Mouse (Mus musculus) midbrain, embryonic 13.5 days (tissue): ENCODE measurements at regions not wholly inside any gene's neighbourhood (a gene's known extent, or its start where the extent isn't known, plus 50 kb on each side); places are given as distances from the start of the nearest gene placed in this dataset.

Experiments
- ATAC-seq: fragments of 200-750 bp; cut with Nextera tagmentation; 2 replicates; pipeline ENCODE4 v1.8.0; 2017; ENCODE audit warnings: mild to moderate bottlenecking, moderate TSS enrichment, moderate library complexity
- H3K27ac ChIP-seq: fragments of 300-500 bp; sonication (generic); 2 replicates; pipeline ENCODE4 v1.5.1; 2015; ENCODE audit warnings: inconsistent platforms, mild to moderate bottlenecking, moderate library complexity
- H3K27me3 ChIP-seq: fragments of 300-500 bp; sonication (generic); 2 replicates; pipeline ENCODE4 v1.6.1; 2015; ENCODE audit warnings: mild to moderate bottlenecking, inconsistent platforms
- H3K36me3 ChIP-seq: fragments of 300-500 bp; sonication (generic); 2 replicates; pipeline ENCODE4 v1.6.1; 2015; ENCODE audit warnings: mild to moderate bottlenecking, inconsistent platforms
- H3K4me1 ChIP-seq: fragments of 300-500 bp; sonication (generic); replicated peaks from 2 replicates; pipeline ENCODE4 v1.6.1; 2015; ENCODE audit warnings: inconsistent platforms
- H3K4me2 ChIP-seq: fragments of 300-500 bp; sonication (generic); replicated peaks from 2 replicates; pipeline ENCODE4 v1.6.1; 2015; ENCODE audit warnings: moderate library complexity, mild to moderate bottlenecking, inconsistent platforms
- H3K4me3 ChIP-seq: fragments of 300-500 bp; sonication (generic); replicated peaks from 2 replicates; pipeline ENCODE4 v1.5.1; 2015; ENCODE audit warnings: mild to moderate bottlenecking, inconsistent platforms
- H3K9ac ChIP-seq: fragments of 300-500 bp; sonication (generic); replicated peaks from 2 replicates; pipeline ENCODE4 v1.6.1; 2015; ENCODE audit warnings: mild to moderate bottlenecking, inconsistent platforms
- H3K9me3 ChIP-seq: fragments of 300-500 bp; sonication (generic); 2 replicates; pipeline ENCODE4 v1.6.1; 2016; ENCODE audit warnings: mild to moderate bottlenecking, inconsistent platforms
- WGBS: fragments of 180-500 bp; shearing (Covaris S2); methylation state at CpG from one replicate; pipeline ENCODE4 v1.1.7; 2015; 5-methylcytosine and 5-hydroxymethylcytosine counted together

DNA sequence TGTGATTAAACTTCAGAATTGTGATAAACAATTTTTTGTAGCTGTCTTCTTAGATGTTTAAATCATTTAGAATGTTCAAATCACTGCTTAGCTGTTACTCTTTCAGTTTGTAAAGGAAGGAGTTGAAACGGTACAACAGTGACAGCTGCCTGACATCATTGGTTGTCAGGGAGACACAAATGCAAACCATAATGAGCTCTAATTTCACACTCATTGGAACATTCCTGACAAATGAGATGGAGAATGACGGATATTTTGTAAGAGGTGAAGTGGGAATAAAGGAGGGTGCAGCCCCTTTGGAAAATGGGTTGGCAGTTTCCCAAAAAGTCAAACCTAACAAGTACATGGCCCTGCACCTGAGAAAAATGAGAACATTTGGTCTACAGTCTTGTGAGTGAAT lies 62.5 kb downstream of the Rad51ap2 start:
- Histone ChIP-seq H3K27ac (no peak overlapping the region), H3K9me3 (no peaks in the 10 kb centered on the region), H3K9ac (no peak overlapping the region), H3K4me3 (no peak overlapping the region), H3K36me3 (no peaks in the 10 kb centered on the region), H3K4me2 (no peak overlapping the region), H3K27me3 (no peaks in the 10 kb centered on the region), H3K4me1 (no peaks in the 10 kb centered on the region)
- no peak for ATAC-seq
- 39% methylated on average over 2 of the region's 2 CpGs for WGBS

GRCm38 (mm10) chr12:11562891-11563290 lies 107.0 kb downstream of the Rad51ap2 start:
- no peak overlapping the region for H3K4me3 ChIP-seq
- H3K27ac ChIP-seq = no peak overlapping the region
- H3K4me1 ChIP-seq = no peaks in the 10 kb centered on the region
- H3K9ac ChIP-seq = no peak overlapping the region
- no peak for ATAC-seq
- no peaks in the 10 kb centered on the region for H3K9me3 ChIP-seq
- whole genome bisulfite sequencing = 84% methylated on average over 6 of the region's 6 CpGs
- no peak overlapping the region for H3K4me2 ChIP-seq
- no peaks in the 10 kb centered on the region for H3K27me3 ChIP-seq
- no peaks in the 10 kb centered on the region for H3K36me3 ChIP-seq

DNA sequence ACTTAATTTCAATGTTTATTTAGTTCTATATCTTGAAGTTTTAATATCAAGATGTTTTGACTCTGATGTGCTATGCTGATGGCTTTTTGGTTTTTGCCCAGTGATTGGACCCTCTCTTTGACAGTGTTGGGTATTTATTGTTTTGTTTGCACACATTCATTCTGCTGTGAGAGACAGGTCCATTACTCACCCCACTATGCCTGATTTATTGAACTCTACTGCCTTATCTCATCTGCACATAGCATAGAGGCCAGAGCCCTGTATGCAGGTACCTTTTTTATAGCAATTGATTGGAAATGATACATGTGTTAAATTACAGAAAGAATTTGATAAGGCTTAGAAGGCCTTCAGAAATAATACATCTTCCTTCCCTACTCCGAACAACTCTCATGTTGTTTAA lies 114.3 kb downstream of the Rad51ap2 start:
- no peak for ATAC-seq
- Histone ChIP-seq H3K4me2 (no peak overlapping the region), H3K36me3 (no peaks in the 10 kb centered on the region), H3K4me3 (no peak overlapping the region), H3K9me3 (no peaks in the 10 kb centered on the region), H3K4me1 (no peaks in the 10 kb centered on the region), H3K27me3 (no peaks in the 10 kb centered on the region), H3K9ac (no peak overlapping the region), H3K27ac (no peak overlapping the region)
- WGBS = 91% methylated on average over 1 of the region's 1 CpGs

GRCm38 (mm10) chr12:11603946-11604345 lies 148.1 kb downstream of the Rad51ap2 start:
- Histone ChIP-seq H3K36me3 (no peaks in the 10 kb centered on the region), H3K27ac (no peak overlapping the region), H3K9ac (no peak overlapping the region), H3K4me3 (no peak overlapping the region), H3K27me3 (no peaks in the 10 kb centered on the region), H3K4me2 (no peak overlapping the region), H3K4me1 (no peaks in the 10 kb centered on the region), H3K9me3 (no peaks in the 10 kb centered on the region)
- 83% methylated on average over 2 of the region's 2 CpGs for WGBS
- ATAC-seq = no peak

DNA sequence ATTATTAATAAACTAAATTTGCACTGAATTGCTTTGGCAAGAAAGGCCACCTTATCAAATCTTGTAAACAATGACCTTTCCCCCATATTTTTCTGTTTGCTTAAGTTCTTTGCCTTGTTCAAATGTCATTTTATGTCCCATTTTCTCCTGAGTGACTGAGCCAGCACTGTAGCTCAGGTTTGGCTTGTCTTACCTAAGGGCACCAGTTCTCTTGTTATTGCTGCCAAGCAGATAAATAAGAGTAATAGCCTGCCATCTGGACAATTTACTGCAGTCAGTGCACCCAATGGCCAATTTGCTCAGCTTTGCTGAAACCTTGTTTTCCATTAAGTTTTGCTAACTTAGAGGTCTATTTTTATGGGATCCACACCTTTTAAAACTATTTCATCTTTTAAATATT lies 152.9 kb downstream of the Rad51ap2 start:
- no peaks in the 10 kb centered on the region for H3K27me3 ChIP-seq
- H3K4me1 ChIP-seq = no peaks in the 10 kb centered on the region
- no peak overlapping the region for H3K9ac ChIP-seq
- no peak overlapping the region for H3K27ac ChIP-seq
- ATAC-seq = no peak
- no peaks in the 10 kb centered on the region for H3K36me3 ChIP-seq
- no peak overlapping the region for H3K4me3 ChIP-seq
- H3K9me3 ChIP-seq = no peaks in the 10 kb centered on the region
- H3K4me2 ChIP-seq = no peak overlapping the region

DNA sequence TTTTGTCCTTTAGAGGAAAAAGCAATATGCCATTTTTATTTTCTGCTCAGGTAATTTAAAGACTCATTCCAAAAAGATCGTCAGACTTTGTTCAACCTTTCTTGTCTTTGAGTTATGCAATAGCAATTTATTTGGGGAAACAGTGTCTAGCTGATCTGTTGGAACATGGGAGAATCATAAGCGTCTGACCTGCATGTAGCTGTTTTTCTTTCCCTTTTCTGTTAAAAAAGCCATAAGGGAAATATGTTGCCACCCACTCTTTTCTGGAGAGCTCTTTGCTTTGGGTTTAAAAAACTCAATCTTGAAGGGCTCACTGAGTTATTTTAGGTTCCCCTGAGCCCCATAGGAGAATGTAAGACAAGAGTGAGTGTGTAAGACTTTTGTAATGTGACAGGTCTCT lies 155.8 kb downstream of the Rad51ap2 start:
- no peak overlapping the region for H3K4me3 ChIP-seq
- WGBS = 91% methylated on average over 2 of the region's 2 CpGs
- no peak for ATAC-seq
- H3K9ac ChIP-seq = no peak overlapping the region
- H3K4me2 ChIP-seq = no peak overlapping the region
- H3K4me1 ChIP-seq = no peaks in the 10 kb centered on the region
- no peaks in the 10 kb centered on the region for H3K27me3 ChIP-seq
- no peak overlapping the region for H3K27ac ChIP-seq
- no peaks in the 10 kb centered on the region for H3K9me3 ChIP-seq
- H3K36me3 ChIP-seq = no peaks in the 10 kb centered on the region

- ATAC-seq = no peak
- no peaks in the 10 kb centered on the region for H3K36me3 ChIP-seq
- H3K9ac ChIP-seq = no peak overlapping the region
- 82% methylated on average over 2 of the region's 2 CpGs for WGBS
- H3K4me1 ChIP-seq = no peaks in the 10 kb centered on the region
- no peak overlapping the region for H3K27ac ChIP-seq
- no peaks in the 10 kb centered on the region for H3K27me3 ChIP-seq
- H3K9me3 ChIP-seq = no peaks in the 10 kb centered on the region
- H3K4me2 ChIP-seq = no peak overlapping the region
- H3K4me3 ChIP-seq = no peak overlapping the region
These were observed 159.4 kb downstream of the Rad51ap2 start for GRCm38 (mm10) chr12:11615237-11615636.

DNA sequence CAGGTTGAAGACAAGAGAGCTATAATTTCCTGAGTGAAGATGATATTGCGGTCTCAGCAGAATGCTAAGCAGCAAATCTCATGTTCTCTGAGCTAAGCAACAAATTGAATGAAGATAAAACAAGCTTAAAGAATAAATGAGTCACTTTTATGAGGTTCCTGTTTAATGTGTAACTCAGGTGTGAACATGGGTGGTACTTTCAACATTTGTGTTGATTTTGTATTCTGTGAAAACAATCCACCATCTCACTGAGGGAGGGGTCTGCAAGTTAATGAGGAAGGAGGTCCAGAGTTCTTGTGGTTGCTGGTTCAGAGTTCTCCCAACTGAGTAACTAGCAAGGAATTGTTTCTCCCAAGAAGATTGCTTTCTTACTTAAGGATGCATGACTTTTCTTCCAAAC lies 167.7 kb downstream of the Rad51ap2 start:
- Histone ChIP-seq H3K27ac (no peak overlapping the region), H3K27me3 (no peaks in the 10 kb centered on the region), H3K4me2 (no peak overlapping the region), H3K36me3 (no peaks in the 10 kb centered on the region), H3K9ac (no peak overlapping the region), H3K4me1 (no peaks in the 10 kb centered on the region), H3K4me3 (no peak overlapping the region), H3K9me3 (no peaks in the 10 kb centered on the region)
- WGBS = 96% methylated on average over 1 of the region's 1 CpGs
- no peak for ATAC-seq

- H3K4me1 ChIP-seq = no peaks in the 10 kb centered on the region
- no peaks in the 10 kb centered on the region for H3K36me3 ChIP-seq
- H3K4me2 ChIP-seq = no peak overlapping the region
- ATAC-seq = no peak
- 77% methylated on average over 1 of the region's 1 CpGs for WGBS
- H3K9me3 ChIP-seq = no peaks in the 10 kb centered on the region
- no peak overlapping the region for H3K27ac ChIP-seq
- H3K9ac ChIP-seq = no peak overlapping the region
- H3K4me3 ChIP-seq = no peak overlapping the region
- no peaks in the 10 kb centered on the region for H3K27me3 ChIP-seq
These were observed 174.3 kb downstream of the Rad51ap2 start for GRCm38 (mm10) chr12:11630178-11630577.

DNA sequence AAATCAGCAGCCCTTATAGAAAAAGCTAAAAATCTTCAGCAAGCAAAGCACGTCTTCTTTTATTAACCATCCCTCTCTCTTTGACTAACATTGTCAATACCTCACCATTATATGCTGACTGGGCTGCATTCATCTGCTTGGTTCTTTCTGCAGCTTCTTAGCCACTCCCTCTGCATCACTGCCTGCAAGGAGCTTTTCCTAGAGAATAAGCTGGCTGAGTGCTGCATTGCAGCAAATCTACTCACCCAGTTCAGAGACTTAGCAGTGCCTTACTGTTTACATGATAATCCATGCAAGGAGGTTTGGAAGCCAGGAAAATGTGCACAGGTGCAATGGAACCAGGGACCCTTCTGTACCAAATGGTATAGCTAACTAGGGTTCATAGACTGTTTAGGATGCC lies 175.9 kb downstream of the Rad51ap2 start:
- Histone ChIP-seq H3K27ac (no peak overlapping the region), H3K4me1 (no peaks in the 10 kb centered on the region), H3K9ac (no peak overlapping the region), H3K36me3 (no peaks in the 10 kb centered on the region), H3K4me3 (no peak overlapping the region), H3K27me3 (no peaks in the 10 kb centered on the region), H3K9me3 (no peaks in the 10 kb centered on the region), H3K4me2 (no peak overlapping the region)
- no peak for ATAC-seq
- WGBS = 58% methylated on average over 1 of the region's 1 CpGs

GRCm38 (mm10) chr12:11673281-11673680 lies 217.4 kb downstream of the Rad51ap2 start:
- no peak for ATAC-seq
- no peaks in the 10 kb centered on the region for H3K27me3 ChIP-seq
- H3K9me3 ChIP-seq = no peaks in the 10 kb centered on the region
- WGBS = 83% methylated on average over 3 of the region's 3 CpGs
- no peak overlapping the region for H3K27ac ChIP-seq
- no peak overlapping the region for H3K4me3 ChIP-seq
- no peak overlapping the region for H3K4me2 ChIP-seq
- H3K4me1 ChIP-seq = no peaks in the 10 kb centered on the region
- H3K9ac ChIP-seq = no peak overlapping the region
- H3K36me3 ChIP-seq = no peaks in the 10 kb centered on the region

DNA sequence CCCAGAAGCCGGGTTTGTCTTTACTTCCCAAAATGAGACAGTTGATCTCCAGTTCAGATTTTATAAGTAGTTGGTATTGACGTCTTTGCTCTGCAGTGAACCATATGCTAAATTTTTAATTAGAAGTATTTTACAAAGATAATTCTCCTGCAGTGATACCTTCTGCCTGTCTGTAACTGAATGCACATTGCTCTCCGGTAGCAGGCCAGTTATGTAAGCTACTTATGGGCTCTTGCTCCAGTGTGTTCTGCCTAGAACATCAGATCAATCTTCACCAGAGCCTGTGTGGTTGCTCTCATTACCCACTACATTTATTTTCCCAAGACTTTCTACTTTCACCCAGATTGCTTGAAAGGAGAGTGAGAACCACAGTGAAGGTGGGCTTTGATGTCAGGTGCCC lies 238.9 kb downstream of the Rad51ap2 start:
- ATAC-seq = no peak
- H3K27me3 ChIP-seq = no peaks in the 10 kb centered on the region
- no peak overlapping the region for H3K4me2 ChIP-seq

DNA sequence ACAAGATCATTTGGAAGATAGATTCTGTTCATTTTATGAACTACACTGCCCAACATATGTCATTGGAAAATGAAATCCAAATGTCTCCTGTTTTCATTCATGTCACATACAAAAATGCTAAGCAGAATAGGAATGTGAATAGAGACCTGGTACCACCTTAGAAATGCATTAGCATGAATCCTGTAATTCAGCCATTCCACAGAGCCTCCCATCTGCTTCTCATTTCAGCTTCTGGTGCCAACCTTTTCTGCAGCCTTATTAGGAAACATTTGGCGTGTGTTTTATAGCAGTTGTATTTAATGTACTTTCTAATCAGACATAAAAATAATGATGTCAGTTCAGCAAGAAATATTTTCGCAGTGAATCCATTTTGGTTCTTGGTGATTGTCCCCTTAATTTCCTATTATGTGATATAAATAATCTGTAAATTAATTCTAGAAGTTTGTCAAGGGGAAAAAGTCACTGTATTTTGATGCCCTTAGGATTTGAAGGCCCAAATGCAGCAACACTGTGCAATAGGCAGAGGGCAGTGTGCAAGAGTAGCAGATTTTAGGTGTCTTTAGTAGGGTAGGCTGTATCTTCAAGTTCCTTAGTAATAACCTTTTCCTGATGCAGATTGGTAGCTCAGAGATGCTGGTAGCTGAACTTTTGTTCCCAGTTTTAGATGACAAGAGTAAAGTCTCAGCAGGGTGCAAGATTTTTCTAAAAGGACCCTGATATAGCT lies 253.2 kb downstream of the Rad51ap2 start:
- no peak for ATAC-seq

More for the DNA sequence above, 238.9 kb downstream of the Rad51ap2 start:
- H3K9me3 ChIP-seq = peaks cover 4% of the 10 kb centered on the region
- H3K4me3 ChIP-seq = no peak overlapping the region
- no peak overlapping the region for H3K27ac ChIP-seq
- H3K36me3 ChIP-seq = no peaks in the 10 kb centered on the region
- H3K9ac ChIP-seq = no peak overlapping the region
- H3K4me1 ChIP-seq = no peaks in the 10 kb centered on the region
- 78% methylated on average over 3 of the region's 3 CpGs for WGBS

More for the DNA sequence above, 253.2 kb downstream of the Rad51ap2 start:
- Histone ChIP-seq H3K27ac (no peak overlapping the region), H3K27me3 (no peaks in the 10 kb centered on the region), H3K4me2 (no peak overlapping the region), H3K9ac (no peak overlapping the region), H3K4me3 (no peak overlapping the region), H3K4me1 (no peaks in the 10 kb centered on the region), H3K9me3 (no peaks in the 10 kb centered on the region), H3K36me3 (no peaks in the 10 kb centered on the region)
- 76% methylated on average over 2 of the region's 2 CpGs for WGBS
